Mouse (Mus musculus) liver, embryonic 11.5 days (tissue): ENCODE results near the gene Anxa2. TPM values are rescaled to one million over a fixed set of nuclear protein-coding genes. Genes with fewer than 3 reads are reported as not detected.

ENCODE experiments used
- ATAC-seq: fragments of 200-750 bp; cut with Nextera tagmentation; replicated peaks from 2 replicates; pipeline ENCODE4 v1.8.0; 2017; ENCODE audit warnings: moderate number of reproducible peaks, mild to moderate bottlenecking, moderate TSS enrichment, moderate library complexity; ENCODE audit not compliant: low FRiP score
- DNase-seq: peaks from one replicate; pipeline ENCODE4 v3.0.0-alpha.2; 2017; ENCODE audit warnings: low spot score
- H3K27ac ChIP-seq: fragments of 300-500 bp; sonication (generic); 2 replicates; pipeline ENCODE4 v1.5.1; 2014; ENCODE audit warnings: mild to moderate bottlenecking, low read depth, low read length, control low read depth
- H3K27me3 ChIP-seq: fragments of 300-500 bp; sonication (generic); replicated peaks from 2 replicates; pipeline ENCODE4 v1.6.1; 2014; ENCODE audit warnings: low read length, mixed read lengths; ENCODE audit not compliant: control insufficient read depth, insufficient read depth
- H3K36me3 ChIP-seq: fragments of 300-500 bp; sonication (generic); 2 replicates; pipeline ENCODE4 v1.6.1; 2014; ENCODE audit warnings: mild to moderate bottlenecking, low read length, moderate library complexity, mixed read lengths; ENCODE audit not compliant: control insufficient read depth, insufficient read depth
- H3K4me1 ChIP-seq: fragments of 300-500 bp; sonication (generic); replicated peaks from 2 replicates; pipeline ENCODE4 v1.6.1; 2014; ENCODE audit warnings: low read length, mixed read lengths; ENCODE audit not compliant: control insufficient read depth, insufficient read depth
- H3K4me2 ChIP-seq: fragments of 300-500 bp; sonication (generic); 2 replicates; pipeline ENCODE4 v1.6.1; 2014; ENCODE audit warnings: mild to moderate bottlenecking, control low read depth, moderate library complexity
- H3K4me3 ChIP-seq: fragments of 300-500 bp; sonication (generic); 2 replicates; pipeline ENCODE4 v1.5.1; 2014; ENCODE audit warnings: low read depth, low read length, control low read depth
- H3K9ac ChIP-seq: fragments of 300-500 bp; sonication (generic); 2 replicates; pipeline ENCODE4 v1.6.1; 2014; ENCODE audit warnings: low read depth, low read length, control low read depth
- H3K9me3 ChIP-seq: fragments of 300-500 bp; sonication (generic); 2 replicates; pipeline ENCODE4 v1.6.1; 2016; ENCODE audit warnings: low read length, inconsistent platforms, mixed read lengths; ENCODE audit not compliant: control insufficient read depth
- WGBS: fragments of 180-500 bp; shearing (Covaris S2); extraction: QIAGEN DNeasy Blood & Tissue Kit; methylation state at CpG from one replicate; pipeline ENCODE4 v1.1.7; 2014; 5-methylcytosine and 5-hydroxymethylcytosine counted together
- microRNA-seq: library from miRNA; unstranded; fragments of <30 nt; microRNA quantifications from one replicate; pipeline ENCODE4, GENCODE M21; 2017; ENCODE audit warnings: borderline number of aligned reads
- polyA plus RNA-seq: library from polyadenylated mRNA; unstranded; fragments of >200 nt; fragmentation: Nextera tagmentation; extraction: Ambion mirVana; gene quantifications from 2 replicates; pipeline ENCODE4 v1.2.1, GENCODE M21; 2014

Gene Anxa2
- polyA plus RNA-seq, 1 experiment from 2014 or later = 159 TPM

DNA sequence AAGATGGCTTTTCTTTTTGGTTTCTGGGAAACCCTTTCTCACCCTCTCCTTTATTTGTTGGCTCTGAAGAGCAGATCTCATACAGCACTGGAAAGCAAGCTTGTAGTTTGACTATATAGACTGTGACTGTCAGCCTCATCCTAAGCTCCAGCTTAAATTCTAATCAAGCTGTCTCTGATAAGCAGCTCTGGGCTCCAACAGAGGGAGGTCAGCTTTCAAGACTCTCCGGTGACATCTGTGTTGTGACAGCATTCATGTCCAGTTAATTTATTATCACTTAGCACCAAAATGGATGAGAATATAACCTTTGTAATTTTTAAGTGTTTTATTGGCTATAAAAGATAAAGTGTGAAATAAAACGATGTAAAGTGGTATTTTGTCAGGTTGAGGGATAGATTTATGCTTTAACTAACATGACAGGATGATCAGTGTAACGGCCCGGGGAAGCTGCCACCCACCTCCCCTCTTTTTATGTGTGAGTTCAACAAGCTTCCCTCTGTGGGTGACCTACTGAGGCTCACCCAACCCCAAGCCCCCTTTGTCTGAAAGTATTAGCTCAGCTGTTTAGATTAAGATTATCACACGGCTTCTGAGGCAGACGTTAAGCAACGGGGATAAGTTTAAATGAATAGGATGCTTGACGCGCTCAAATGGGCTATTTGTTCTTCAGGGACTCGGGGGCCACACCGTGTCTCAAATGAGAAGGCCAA lies 58.6 kb downstream of the Anxa2 start:
- WGBS = 57% methylated on average over 11 of the region's 11 CpGs
- Histone ChIP-seq H3K4me1 (no peaks in the 10 kb centered on the region), H3K36me3 (no peaks in the 10 kb centered on the region), H3K4me2 (no peak overlapping the region), H3K27me3 (peaks cover 3% of the 10 kb centered on the region; the same call in 1 of the 2 replicates), H3K4me3 (no peak overlapping the region), H3K9ac (no peak overlapping the region), H3K9me3 (no peaks in the 10 kb centered on the region), H3K27ac (no peak overlapping the region)
- DNase-seq = no peak
- no peak for ATAC-seq

DNA sequence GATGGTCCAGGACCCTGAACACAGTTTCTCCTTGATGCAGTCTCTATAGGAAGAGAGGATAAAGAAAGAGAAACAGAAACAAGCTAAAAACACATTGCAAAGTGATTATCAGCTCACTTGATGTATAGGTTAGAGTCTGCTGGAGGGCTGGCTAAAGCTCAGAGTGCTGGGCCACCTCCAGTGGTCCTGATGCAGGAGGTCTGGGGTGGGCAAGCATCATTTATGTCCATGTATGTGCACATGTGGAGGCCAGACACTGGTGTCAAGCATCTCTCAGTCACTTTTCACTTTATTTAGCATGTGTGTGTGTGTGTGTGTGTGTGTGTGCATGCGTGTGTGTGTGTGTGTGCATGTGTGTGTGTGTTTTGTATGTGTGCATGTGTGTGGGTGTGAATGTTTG lies 59.3 kb downstream of the Anxa2 start:
- 88% methylated on average over 1 of the region's 1 CpGs for WGBS
- no peaks in the 10 kb centered on the region for H3K27me3 ChIP-seq
- H3K9ac ChIP-seq = no peak overlapping the region
- H3K9me3 ChIP-seq = no peaks in the 10 kb centered on the region
- H3K4me1 ChIP-seq = no peaks in the 10 kb centered on the region
- no peak for ATAC-seq
- no peaks in the 10 kb centered on the region for H3K36me3 ChIP-seq
- DNase-seq = no peak
- H3K27ac ChIP-seq = no peak overlapping the region
- H3K4me3 ChIP-seq = no peak overlapping the region
- H3K4me2 ChIP-seq = no peak overlapping the region

DNA sequence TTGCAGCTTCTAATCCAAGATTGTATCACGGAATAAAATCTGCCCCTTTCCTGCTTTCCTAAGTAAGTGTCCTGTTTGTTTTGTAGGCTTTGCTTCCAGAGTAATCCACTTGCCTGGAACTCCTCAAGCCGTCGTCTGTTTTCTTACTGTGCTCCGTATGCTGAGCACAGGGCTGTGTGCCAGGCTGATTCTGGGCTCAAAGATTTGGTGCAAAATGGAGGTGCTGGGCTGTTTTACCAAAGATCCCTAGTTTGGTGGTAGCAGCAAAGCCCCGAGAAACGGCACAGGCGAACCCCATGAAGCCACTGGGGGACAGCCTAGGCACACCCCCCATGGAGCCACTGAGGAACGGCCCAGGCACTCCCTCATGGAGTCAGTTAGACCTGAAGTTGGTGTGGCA lies 60.8 kb downstream of the Anxa2 start:
- H3K4me1 ChIP-seq = no peaks in the 10 kb centered on the region
- H3K9me3 ChIP-seq = no peaks in the 10 kb centered on the region
- ATAC-seq (no peak), DNase-seq (no peak)
- no peak overlapping the region for H3K4me2 ChIP-seq
- no peak overlapping the region for H3K4me3 ChIP-seq
- 78% methylated on average over 8 of the region's 8 CpGs for WGBS
- no peak overlapping the region for H3K9ac ChIP-seq
- no peaks in the 10 kb centered on the region for H3K27me3 ChIP-seq
- no peaks in the 10 kb centered on the region for H3K36me3 ChIP-seq
- H3K27ac ChIP-seq = no peak overlapping the region

DNA sequence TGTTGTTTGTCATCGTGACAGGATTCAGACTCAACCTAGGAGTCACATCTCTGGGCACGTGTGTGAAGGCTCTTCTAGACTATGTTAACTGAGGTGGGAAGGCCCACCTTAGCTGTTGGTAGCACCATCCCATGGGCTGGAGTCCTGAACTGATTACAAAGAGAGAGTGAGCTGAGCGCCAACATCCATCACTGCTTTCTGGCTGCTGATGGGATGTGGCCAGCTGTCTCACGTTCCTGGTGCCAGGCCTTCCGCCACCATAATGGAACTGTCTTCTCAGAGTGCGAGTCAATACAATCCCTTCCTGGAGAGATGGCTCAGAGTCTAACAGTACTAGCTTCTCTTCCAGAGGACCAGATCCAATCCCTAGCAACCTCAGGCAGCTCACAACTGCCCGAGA lies 62.0 kb downstream of the Anxa2 start:
- Histone ChIP-seq H3K4me3 (no peak overlapping the region), H3K4me1 (no peaks in the 10 kb centered on the region), H3K27me3 (no peaks in the 10 kb centered on the region), H3K27ac (no peak overlapping the region), H3K4me2 (no peak overlapping the region), H3K9me3 (no peaks in the 10 kb centered on the region), H3K36me3 (no peaks in the 10 kb centered on the region), H3K9ac (no peak overlapping the region)
- DNase-seq = no peak
- WGBS = 84% methylated on average over 7 of the region's 7 CpGs
- ATAC-seq = no peak

DNA sequence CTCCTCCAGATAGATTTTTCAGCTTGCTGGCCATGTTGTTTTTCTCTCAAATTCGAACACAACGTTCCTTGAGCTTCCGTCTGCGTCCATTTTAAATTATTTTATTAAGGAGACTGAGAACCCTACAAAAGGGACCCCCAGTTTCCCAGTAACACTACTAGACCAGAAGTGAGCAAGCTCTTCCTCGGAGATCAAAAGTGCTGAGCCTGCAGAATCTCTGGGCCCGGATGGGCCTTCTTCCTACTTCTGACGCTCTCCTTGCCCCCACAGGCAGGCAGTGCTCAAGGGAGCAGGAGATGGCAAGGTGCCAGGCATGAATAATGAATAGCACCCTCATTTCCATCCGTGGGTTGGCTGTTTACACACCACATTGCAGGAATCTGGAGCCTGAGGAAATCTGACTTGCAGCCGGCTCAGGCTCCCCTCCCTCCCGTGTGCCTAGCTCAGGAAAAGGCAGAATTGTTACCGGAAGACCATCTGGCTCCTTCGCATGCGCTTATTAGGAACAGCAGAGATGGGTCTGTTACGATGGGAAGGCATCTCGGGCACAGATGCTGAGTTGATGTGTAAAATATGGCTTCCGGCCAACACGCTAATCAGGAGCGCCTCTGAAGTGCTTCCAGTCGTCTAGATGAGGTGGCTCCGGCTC lies 64.1 kb downstream of the Anxa2 start:
- Histone ChIP-seq H3K9ac (no peak overlapping the region), H3K4me1 (no peaks in the 10 kb centered on the region), H3K27me3 (no peaks in the 10 kb centered on the region), H3K9me3 (no peaks in the 10 kb centered on the region), H3K27ac (no peak overlapping the region), H3K36me3 (no peaks in the 10 kb centered on the region), H3K4me3 (no peak overlapping the region), H3K4me2 (no peak overlapping the region)
- 79% methylated on average over 20 of the region's 20 CpGs for WGBS
- no peak for ATAC-seq
- DNase-seq = no peak

Small RNAs within 50 kb of the gene (microRNA-seq; reads per million reads assigned to microRNA genes)
- gene Mir3109 = 2.1 reads per million

Other genes with a start within 250 kb of the Anxa2 start
- 23.1 and 24.9 TPM in 2 replicates for gene Ice2, start 55.7 kb upstream of the Anxa2 start, polyA plus RNA-seq